Mouse (Mus musculus) kidney, postnatal 0 days (tissue): ENCODE results near the gene Sos1. TPM values are rescaled to one million over a fixed set of nuclear protein-coding genes. Genes with fewer than 3 reads are reported as not detected.

Experiments used
- ATAC-seq: fragments of 200-750 bp; cut with Nextera tagmentation; replicated peaks from 2 replicates; pipeline ENCODE4 v1.8.0; 2017; ENCODE audit warnings: low read depth, moderate number of reproducible peaks, moderate TSS enrichment, moderate library complexity; ENCODE audit not compliant: low FRiP score
- DNase-seq: peaks from one replicate; pipeline ENCODE4 v3.0.0-alpha.2; 2016; ENCODE audit warnings: low spot score
- H3K27ac ChIP-seq: fragments of 300-500 bp; sonication (generic); 2 replicates; pipeline ENCODE4 v1.5.1; 2014; ENCODE audit warnings: mild to moderate bottlenecking
- H3K27me3 ChIP-seq: fragments of 300-500 bp; sonication (generic); 2 replicates; pipeline ENCODE4 v1.6.1; 2014; ENCODE audit warnings: low read length, mixed read lengths; ENCODE audit not compliant: insufficient read depth
- H3K36me3 ChIP-seq: fragments of 300-500 bp; sonication (generic); 2 replicates; pipeline ENCODE4 v1.6.1; 2014; ENCODE audit warnings: low read length, mixed read lengths; ENCODE audit not compliant: insufficient read depth
- H3K4me1 ChIP-seq: fragments of 300-500 bp; sonication (generic); replicated peaks from 2 replicates; pipeline ENCODE4 v1.6.1; 2014; ENCODE audit warnings: antibody characterized with exemption, low read length, mixed read lengths; ENCODE audit not compliant: insufficient read depth
- H3K4me2 ChIP-seq: fragments of 300-500 bp; sonication (generic); 2 replicates; pipeline ENCODE4 v1.6.1; 2014; ENCODE audit warnings: mild to moderate bottlenecking, low read length, moderate library complexity, mixed read lengths
- H3K4me3 ChIP-seq: fragments of 300-500 bp; sonication (generic); replicated peaks from 2 replicates; pipeline ENCODE4 v1.5.1; 2014; ENCODE audit warnings: low read depth, low read length
- H3K9ac ChIP-seq: fragments of 300-500 bp; sonication (generic); 2 replicates; pipeline ENCODE4 v1.6.1; 2014; ENCODE audit warnings: low read depth, low read length
- H3K9me3 ChIP-seq: fragments of 300-500 bp; sonication (generic); replicated peaks from 2 replicates; pipeline ENCODE4 v1.6.1; 2016; ENCODE audit warnings: low read length, inconsistent platforms, mixed read lengths
- CTCF ChIP-seq: IDR thresholded peaks from 2 replicates; pipeline ENCODE4 v1.5.1; 2016; ENCODE audit warnings: antibody characterized with exemption, low read depth, mild to moderate bottlenecking, moderate library complexity
- WGBS: fragments of 180-500 bp; shearing (Covaris S2); extraction: QIAGEN DNeasy Blood & Tissue Kit; methylation state at CpG from one replicate; pipeline ENCODE4 v1.1.7; 2014; 5-methylcytosine and 5-hydroxymethylcytosine counted together
- polyA plus RNA-seq: library from polyadenylated mRNA; unstranded; fragments of >200 nt; fragmentation: Nextera tagmentation; extraction: Ambion mirVana; gene quantifications from 2 replicates; pipeline ENCODE4 v1.2.1, GENCODE M21; 2015

The Sos1 gene
- polyA plus RNA-seq, 1 experiment from 2014 or later, result 4.8 TPM

- Histone ChIP-seq H3K27ac (no peak overlapping the region), H3K4me3 (no peak overlapping the region), H3K4me1 (no peaks in the 10 kb centered on the region), H3K9me3 (no peaks in the 10 kb centered on the region), H3K9ac (no peak overlapping the region), H3K36me3 (no peaks in the 10 kb centered on the region), H3K27me3 (no peaks in the 10 kb centered on the region), H3K4me2 (no peak overlapping the region)
- WGBS, result 77% methylated on average over 6 of the region's 6 CpGs
- no peak for ATAC-seq
- no peak for DNase-seq
- no peak for TF ChIP-seq CTCF
These were observed 25.5 kb upstream of the Sos1 start for GRCm38 (mm10) chr17:80505766-80506165.

- no peaks in the 10 kb centered on the region for H3K36me3 ChIP-seq
- H3K4me3 ChIP-seq, result no peak overlapping the region
- no peaks in the 10 kb centered on the region for H3K9me3 ChIP-seq
- H3K4me2 ChIP-seq, result no peak overlapping the region
- no peak overlapping the region for H3K9ac ChIP-seq
- H3K27ac ChIP-seq, result no peak overlapping the region
- WGBS, result 90% methylated on average over 4 of the region's 4 CpGs
- no peak for TF ChIP-seq CTCF
- H3K4me1 ChIP-seq, result no peaks in the 10 kb centered on the region
- no peak for DNase-seq
- no peaks in the 10 kb centered on the region for H3K27me3 ChIP-seq
- no peak for ATAC-seq
These were observed 25.1 kb upstream of the Sos1 start for GRCm38 (mm10) chr17:80505342-80505741.

GRCm38 (mm10) chr17:80501805-80502172 lies 21.5 kb upstream of the Sos1 start:
- ATAC-seq, result no peak
- H3K27me3 ChIP-seq, result no peaks in the 10 kb centered on the region
- no peaks in the 10 kb centered on the region for H3K4me1 ChIP-seq
- no peaks in the 10 kb centered on the region for H3K9me3 ChIP-seq
- WGBS, result 78% methylated on average over 2 of the region's 2 CpGs
- H3K4me3 ChIP-seq, result no peak overlapping the region
- H3K9ac ChIP-seq, result no peak overlapping the region
- DNase-seq, result no peak
- no peak for TF ChIP-seq CTCF
- no peak overlapping the region for H3K4me2 ChIP-seq
- H3K36me3 ChIP-seq, result no peaks in the 10 kb centered on the region
- H3K27ac ChIP-seq, result no peak overlapping the region

- Histone ChIP-seq H3K27me3 (no peaks in the 10 kb centered on the region), H3K36me3 (no peaks in the 10 kb centered on the region), H3K4me2 (no peak overlapping the region), H3K4me1 (no peaks in the 10 kb centered on the region), H3K4me3 (no peak overlapping the region), H3K27ac (no peak overlapping the region), H3K9me3 (no peaks in the 10 kb centered on the region), H3K9ac (no peak overlapping the region)
- DNase-seq (no peak), ATAC-seq (no peak)
- WGBS, result 80% methylated on average over 5 of the region's 5 CpGs
- TF ChIP-seq CTCF, result no peak
These were observed 21.0 kb upstream of the Sos1 start for GRCm38 (mm10) chr17:80501037-80501804.

GRCm38 (mm10) chr17:80500025-80500424 lies 19.8 kb upstream of the Sos1 start:
- WGBS, result 84% methylated on average over 4 of the region's 4 CpGs
- no peaks in the 10 kb centered on the region for H3K27me3 ChIP-seq
- DNase-seq (no peak), ATAC-seq (no peak)
- H3K36me3 ChIP-seq, result no peaks in the 10 kb centered on the region
- H3K27ac ChIP-seq, result no peak overlapping the region
- no peak overlapping the region for H3K9ac ChIP-seq
- H3K4me3 ChIP-seq, result no peak overlapping the region
- H3K9me3 ChIP-seq, result no peaks in the 10 kb centered on the region
- H3K4me1 ChIP-seq, result no peaks in the 10 kb centered on the region
- no peak for TF ChIP-seq CTCF
- H3K4me2 ChIP-seq, result no peak overlapping the region

- Histone ChIP-seq H3K4me1 (no peaks in the 10 kb centered on the region), H3K27ac (no peak overlapping the region), H3K36me3 (no peaks in the 10 kb centered on the region), H3K9me3 (no peaks in the 10 kb centered on the region), H3K9ac (no peak overlapping the region), H3K4me2 (no peak overlapping the region; the same call in 1 of the 2 replicates), H3K27me3 (no peaks in the 10 kb centered on the region), H3K4me3 (no peak overlapping the region)
- WGBS, result 45% methylated on average over 11 of the region's 11 CpGs
- ATAC-seq (no peak), DNase-seq (no peak)
- no peak for TF ChIP-seq CTCF
These were observed 18.5 kb upstream of the Sos1 start for GRCm38 (mm10) chr17:80498600-80499268.
